Mouse (Mus musculus) CH12.LX (cell line): ENCODE measurements at regions not wholly inside any gene's neighbourhood (a gene's known extent, or its start where the extent isn't known, plus 50 kb on each side); places are given as distances from the start of the nearest gene placed in this dataset.

Experiments used
- CHD1 ChIP-seq: IDR thresholded peaks from 2 replicates; pipeline ENCODE4 v1.6.1; 2012; ENCODE audit warnings: low read depth, low read length, improper control_type of control experiment, inconsistent platforms
- MAZ ChIP-seq: IDR thresholded peaks from 2 replicates; pipeline ENCODE4 v1.6.1; 2012; ENCODE audit warnings: low read depth, mild to moderate bottlenecking, inconsistent platforms, low read length, improper control_type of control experiment, moderate library complexity
- MEF2A ChIP-seq: IDR thresholded peaks from 2 replicates; pipeline ENCODE4 v1.6.1; 2014; ENCODE audit warnings: low read depth, mild to moderate bottlenecking, inconsistent platforms, low read length, improper control_type of control experiment, borderline replicate concordance
- MXI1 ChIP-seq: IDR thresholded peaks from 2 replicates; pipeline ENCODE4 v1.6.1; 2011; ENCODE audit warnings: mild to moderate bottlenecking, low read depth, low read length, improper control_type of control experiment
- POLR2A ChIP-seq: IDR thresholded peaks from 2 replicates; pipeline ENCODE4 v1.6.1; 2011; ENCODE audit warnings: low read depth, mild to moderate bottlenecking, improper control_type of control experiment, low read length
- ZKSCAN1 ChIP-seq: IDR thresholded peaks from 2 replicates; pipeline ENCODE4 v1.6.1; 2012; ENCODE audit warnings: low read depth, inconsistent platforms, low read length, improper control_type of control experiment, borderline replicate concordance
- ZMIZ1 ChIP-seq: IDR thresholded peaks from 2 replicates; pipeline ENCODE4 v1.6.1; 2012; ENCODE audit warnings: low read depth, mild to moderate bottlenecking, inconsistent platforms, low read length, improper control_type of control experiment

- TF ChIP-seq POLR2A, result no peak
- TF ChIP-seq MXI1, result no peak
- no peak for TF ChIP-seq CHD1
- no peak for TF ChIP-seq ZKSCAN1
- TF ChIP-seq MEF2A, result no peak
- no peak for TF ChIP-seq MAZ
- no peak for TF ChIP-seq ZMIZ1
Measured at GRCm38 (mm10) chr7:123861706-123862105, 121.0 kb upstream of the Hs3st4 start.
